Mouse (Mus musculus) brain, adult 10 weeks (tissue): Measurements from ENCODE around the gene Zbtb32. TPM values are rescaled to one million over a fixed set of nuclear protein-coding genes. Genes with fewer than 3 reads are reported as not detected.

Experiments
- polyA plus RNA-seq: library from polyadenylated mRNA; stranded (reverse); fragments of 350-450 nt; fragmentation: Illumina TruSeq; extraction: RNeasy Lipid Tissue Mini Kit (QIAGEN cat#74804); gene quantifications from one replicate; pipeline ENCODE4 v1.2.3, GENCODE M21; 2015; ENCODE audit warnings: low read depth, low replicate concordance

The Zbtb32 gene
- not detected for polyA plus RNA-seq

DNA sequence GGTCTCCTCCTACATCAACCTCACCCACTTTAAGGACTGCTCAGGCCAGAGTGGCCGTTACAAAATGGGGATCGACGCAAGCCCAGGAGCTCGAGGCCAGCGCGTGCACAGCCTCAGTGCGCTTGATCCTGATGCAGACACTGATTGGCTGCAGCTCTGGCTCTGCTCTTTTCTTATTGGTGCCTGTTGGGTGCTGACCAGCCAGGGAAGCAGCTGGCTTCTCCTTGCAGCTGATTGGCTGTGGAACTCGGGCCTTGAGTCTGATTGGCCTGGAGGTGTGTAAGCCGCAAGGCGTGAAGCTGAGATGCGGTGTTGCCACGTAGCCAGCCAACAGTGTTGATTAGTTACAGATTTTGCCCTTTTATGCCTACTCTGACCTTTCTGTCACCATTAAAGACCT is at the start of gene Zbtb32:
Gene Zbtb32 (minus strand): TSS at position 124 of the 400 bp plus-strand sequence.

GRCm38 (mm10) chr7:30635752-30636151 is 37.0 kb upstream of the Zbtb32 start, which contains the start of gene Etv2:
TSS of gene Etv2 (minus strand) at chr7:30635852.

DNA sequence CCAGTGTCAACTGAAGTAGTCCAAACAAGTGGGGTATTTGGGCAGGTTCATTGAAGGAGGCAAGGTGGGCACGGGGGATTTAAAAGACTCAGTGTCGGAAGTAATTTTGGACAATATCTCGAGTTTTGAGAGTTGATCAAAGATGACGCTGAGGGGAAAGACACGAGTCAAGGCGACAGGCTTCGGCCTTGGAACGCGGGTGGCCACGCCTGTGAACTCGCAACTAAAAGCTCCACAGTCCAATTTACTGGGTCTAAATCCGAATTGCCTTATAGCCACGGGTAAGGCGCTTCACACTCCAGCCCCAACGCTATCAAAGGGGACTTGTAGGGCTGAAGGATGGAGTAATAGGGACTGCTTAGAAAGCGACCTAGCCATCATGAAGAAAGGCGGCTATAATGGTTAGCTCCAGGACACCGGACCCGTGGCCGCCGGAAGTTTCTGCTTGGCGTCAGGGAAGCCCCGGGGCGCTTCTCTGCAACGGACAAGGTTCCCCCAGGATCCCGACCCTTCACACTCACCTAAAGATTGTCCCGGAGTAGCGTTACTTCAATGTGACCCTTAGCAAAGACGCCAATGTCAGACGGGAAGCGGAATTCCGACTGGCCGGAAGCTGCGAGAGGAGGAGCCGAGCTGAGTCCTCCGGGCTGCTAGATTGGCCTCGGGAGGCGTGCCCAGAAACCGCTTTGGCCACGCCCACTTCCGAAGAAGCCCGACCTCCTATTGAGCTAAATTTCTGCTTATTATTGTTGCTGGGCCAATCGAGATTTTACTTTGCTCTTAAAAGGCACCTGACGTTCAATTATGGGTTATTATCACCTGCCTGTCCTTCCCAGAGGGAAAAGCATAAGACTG is 27.0 kb upstream of the Zbtb32 start, which contains the start of gene Cox6b1:
Gene Cox6b1 (minus strand): TSS at position 622 of the 855 bp plus-strand sequence.

GRCm38 (mm10) chr7:30612654-30613402 is 14.1 kb upstream of the Zbtb32 start, which contains the start of gene Upk1a:
TSS of gene Upk1a (minus strand) at chr7:30612847.

DNA sequence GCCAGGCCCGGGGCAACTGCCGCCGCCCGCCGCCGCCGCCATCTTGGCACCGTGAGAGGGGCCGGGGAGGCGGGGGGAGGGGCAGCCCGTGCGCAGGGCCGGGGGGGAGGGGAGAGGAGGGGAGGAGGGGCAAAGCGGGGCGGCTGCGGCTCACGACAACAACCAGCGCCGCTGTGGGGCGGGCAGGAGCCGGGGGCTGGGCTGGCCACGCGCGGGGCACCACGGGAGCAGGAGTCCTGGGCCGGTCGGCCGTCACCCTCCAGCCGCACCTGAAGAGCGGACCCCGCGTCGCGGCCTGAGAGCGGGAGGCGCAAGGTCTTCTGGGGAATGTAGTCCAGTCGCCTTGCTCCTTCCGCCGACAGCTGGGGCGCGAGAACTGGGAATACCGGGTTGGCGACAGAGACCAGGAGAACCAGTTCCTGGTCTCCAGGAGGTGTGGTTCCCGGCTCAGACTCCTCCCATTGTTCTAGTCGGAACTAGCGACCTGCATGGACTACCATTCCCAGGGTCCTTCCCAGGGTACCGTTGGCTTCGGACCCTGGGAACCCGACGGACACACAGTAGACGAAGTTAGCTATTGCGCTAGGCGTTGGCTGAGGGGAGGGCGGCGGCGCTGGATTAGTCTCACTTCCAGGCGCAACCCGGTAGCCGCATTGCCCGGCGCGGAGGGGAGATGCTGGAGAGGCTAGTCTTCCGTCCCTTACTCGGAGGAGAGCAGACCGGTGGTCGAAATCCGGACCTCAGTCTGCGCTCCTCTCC is 9.9 kb downstream of the Zbtb32 start, which contains the start of gene Kmt2b:
Gene Kmt2b (minus strand): TSS at position 51 of the 759 bp plus-strand sequence.

GRCm38 (mm10) chr7:30564970-30565571 is 33.6 kb downstream of the Zbtb32 start, which contains the start of gene Igflr1:
TSS of gene Igflr1 (plus strand) at chr7:30565427.

GRCm38 (mm10) chr7:30563117-30563905 is 35.4 kb downstream of the Zbtb32 start, which contains the start of the genes U2af1l4, Gm49396 and Psenen:
TSS of gene U2af1l4 (plus strand) at chr7:30563301.
TSS of gene Gm49396 (plus strand) at chr7:30563344.
TSS of gene Psenen (minus strand) at chr7:30563627.

GRCm38 (mm10) chr7:30559443-30559954 is 39.2 kb downstream of the Zbtb32 start, which contains the start of gene Lin37:
TSS of gene Lin37 (minus strand) at chr7:30559838.

DNA sequence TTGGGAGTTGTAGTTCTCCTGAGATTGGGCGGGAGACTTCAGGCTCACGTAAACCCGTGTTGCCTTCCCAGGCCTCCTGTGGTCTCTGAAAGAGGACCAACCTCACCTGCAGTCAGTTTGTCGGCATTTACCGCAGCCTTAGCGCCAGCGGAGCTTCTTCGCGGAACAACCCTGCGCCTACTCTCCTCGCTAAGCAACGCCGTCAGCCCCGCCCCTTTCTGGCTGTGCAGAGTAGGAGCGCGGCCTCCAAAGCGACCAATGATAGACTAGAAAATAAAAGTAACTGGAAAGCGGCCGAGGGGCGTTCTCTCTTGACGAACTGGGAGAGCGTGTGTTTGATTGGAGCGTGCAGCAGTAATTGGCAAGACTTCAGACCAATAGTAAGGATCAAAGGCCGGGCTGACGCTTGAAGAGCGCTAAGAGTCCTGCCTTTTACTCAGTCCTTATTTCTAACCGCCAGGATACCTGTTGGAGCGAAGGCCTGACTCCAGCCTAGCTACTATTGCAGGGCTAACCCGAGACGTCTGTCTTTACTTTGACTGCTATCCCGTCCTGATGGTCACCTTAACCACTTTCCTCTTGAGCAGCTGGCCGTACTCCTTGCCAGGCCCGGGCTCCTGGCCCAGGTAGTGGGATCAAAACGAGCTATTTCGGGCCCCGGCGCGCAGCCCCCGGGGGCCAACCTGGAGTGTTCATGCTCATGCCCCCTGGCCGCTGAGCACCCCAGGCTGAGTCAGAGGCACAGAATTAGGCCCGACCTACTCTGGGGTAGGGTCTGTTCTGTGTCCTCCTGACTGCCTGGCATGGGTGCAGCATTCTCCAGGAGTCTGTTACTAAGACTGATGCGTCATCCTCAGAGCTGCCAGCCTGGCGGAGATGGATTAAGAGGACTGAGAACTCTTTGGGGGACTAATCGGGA is 46.3 kb downstream of the Zbtb32 start, which contains the start of the genes Hspb6 and Proser3:
Gene Hspb6 (plus strand): TSS at position 77 of the 919 bp plus-strand sequence.
Gene Proser3 (minus strand): TSS at position 198 of the 919 bp plus-strand sequence.

Other genes starting within 250 kb of the Zbtb32 start
- 13.9 TPM for gene Lrfn3, start 236.1 kb downstream of the Zbtb32 start, polyA plus RNA-seq
- gene Tyrobp, start 185.1 kb downstream of the Zbtb32 start, polyA plus RNA-seq: 90.8 TPM
- gene Hcst, start 179.1 kb downstream of the Zbtb32 start, polyA plus RNA-seq: 1.6 TPM
- 2.7 TPM for gene Nfkbid, start 177.2 kb downstream of the Zbtb32 start, polyA plus RNA-seq
- gene Aplp1, start 153.4 kb downstream of the Zbtb32 start, polyA plus RNA-seq: 972 TPM
- 9.7 TPM for gene Kirrel2, start 141.2 kb downstream of the Zbtb32 start, polyA plus RNA-seq
- gene Nphs1, start 140.6 kb downstream of the Zbtb32 start, polyA plus RNA-seq: 1.9 TPM
- gene Prodh2, start 105.3 kb downstream of the Zbtb32 start, polyA plus RNA-seq: not detected
- 95.4 TPM for gene Arhgap33, start 63.8 kb downstream of the Zbtb32 start, polyA plus RNA-seq
- gene Hspb6, start 46.7 kb downstream of the Zbtb32 start, polyA plus RNA-seq: 7.9 TPM
- 4.5 TPM for gene Proser3, start 46.6 kb downstream of the Zbtb32 start, polyA plus RNA-seq
- gene Lin37, start 39.1 kb downstream of the Zbtb32 start, polyA plus RNA-seq: 51.4 TPM
- 85.7 TPM for gene U2af1l4, start 35.6 kb downstream of the Zbtb32 start, polyA plus RNA-seq
- 6.7 TPM for gene Gm49396, start 35.6 kb downstream of the Zbtb32 start, polyA plus RNA-seq
- gene Psenen, start 35.3 kb downstream of the Zbtb32 start, polyA plus RNA-seq: 158 TPM
- 1.5 TPM for gene Igflr1, start 33.5 kb downstream of the Zbtb32 start, polyA plus RNA-seq
- gene Kmt2b, start 10.2 kb downstream of the Zbtb32 start, polyA plus RNA-seq: 25.9 TPM
- gene Upk1a, start 13.9 kb upstream of the Zbtb32 start, polyA plus RNA-seq: 1.1 TPM
- 1,546 TPM for gene Cox6b1, start 27.2 kb upstream of the Zbtb32 start, polyA plus RNA-seq
- gene Etv2, start 36.9 kb upstream of the Zbtb32 start, polyA plus RNA-seq: not detected
- 72.4 TPM for gene Rbm42, start 51.4 kb upstream of the Zbtb32 start, polyA plus RNA-seq
- gene Haus5, start 66.1 kb upstream of the Zbtb32 start, polyA plus RNA-seq: 6.4 TPM
- not detected for gene Pmis2, start 72.7 kb upstream of the Zbtb32 start, polyA plus RNA-seq
- gene 2200002J24Rik, start 100.0 kb upstream of the Zbtb32 start, polyA plus RNA-seq: not detected
- 0.59 TPM for gene Atp4a, start 113.3 kb upstream of the Zbtb32 start, polyA plus RNA-seq
- gene Tmem147, start 130.6 kb upstream of the Zbtb32 start, polyA plus RNA-seq: 184 TPM
- not detected for gene Gapdhs, start 144.8 kb upstream of the Zbtb32 start, polyA plus RNA-seq
- 6.5 TPM for gene Sbsn, start 152.6 kb upstream of the Zbtb32 start, polyA plus RNA-seq
- 14.4 TPM for gene Dmkn, start 164.8 kb upstream of the Zbtb32 start, polyA plus RNA-seq
- gene Krtdap, start 189.0 kb upstream of the Zbtb32 start, polyA plus RNA-seq: not detected
- gene Ffar2, start 224.9 kb upstream of the Zbtb32 start, polyA plus RNA-seq: not detected